Mouse (Mus musculus): Measurements from ENCODE around the gene Epc2. TPM values are rescaled to one million over a fixed set of nuclear protein-coding genes. Genes with fewer than 3 reads are reported as not detected.
"Not testable (repeated sequence)": the region's sequence is repeated elsewhere in the genome, so short reads cannot be mapped to it uniquely, and the experiment has no call there.

Gene Epc2
- total RNA-seq, 2 experiments from 2014 or later: 22.3 to 39.9 TPM

DNA sequence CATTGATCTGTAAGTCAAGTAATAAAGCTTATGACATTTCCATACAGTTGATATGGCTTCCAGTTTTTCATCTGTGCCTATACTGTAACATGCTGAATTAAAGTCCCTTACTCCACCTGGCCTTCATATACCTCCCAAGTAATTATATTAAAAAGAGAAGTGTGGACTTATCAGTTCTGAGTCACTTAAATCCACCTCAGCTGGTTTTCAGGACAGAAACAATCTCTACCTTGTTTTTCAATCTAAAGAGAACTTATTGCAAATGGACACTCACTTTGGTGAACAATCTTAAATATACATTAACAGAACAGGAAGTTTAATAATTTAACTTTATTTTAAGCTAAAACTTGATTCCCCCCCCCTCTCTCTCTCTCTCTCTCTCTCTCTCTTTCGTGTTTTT is 15.8 kb downstream of the Epc2 start:
- no peak for ATAC-seq (replicated peaks; ENCODE audit: low FRiP score, low TSS enrichment, poor library complexity, severe bottlenecking)

DNA sequence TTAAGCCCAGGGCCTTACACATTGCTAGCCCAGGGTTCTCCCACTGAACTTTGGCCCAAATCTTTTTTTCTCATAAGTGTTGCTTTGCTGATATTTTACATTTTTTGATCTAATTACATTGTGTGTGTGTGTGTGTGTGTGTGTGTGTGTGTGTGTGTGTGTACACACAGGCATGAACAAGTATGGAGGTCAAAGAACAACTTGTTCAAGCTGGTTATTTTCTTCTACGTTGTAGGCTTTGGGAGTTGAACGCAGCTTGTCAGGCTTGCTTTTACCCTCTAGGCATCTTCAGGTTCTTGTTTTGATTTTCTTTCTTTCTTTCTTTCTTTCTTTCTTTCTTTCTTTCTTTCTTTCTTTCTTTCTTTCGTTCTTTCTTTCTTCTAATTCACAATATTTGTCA is 19.9 kb downstream of the Epc2 start:
- ATAC-seq (replicated peaks; ENCODE audit: low FRiP score, low TSS enrichment, poor library complexity, severe bottlenecking): no peak

DNA sequence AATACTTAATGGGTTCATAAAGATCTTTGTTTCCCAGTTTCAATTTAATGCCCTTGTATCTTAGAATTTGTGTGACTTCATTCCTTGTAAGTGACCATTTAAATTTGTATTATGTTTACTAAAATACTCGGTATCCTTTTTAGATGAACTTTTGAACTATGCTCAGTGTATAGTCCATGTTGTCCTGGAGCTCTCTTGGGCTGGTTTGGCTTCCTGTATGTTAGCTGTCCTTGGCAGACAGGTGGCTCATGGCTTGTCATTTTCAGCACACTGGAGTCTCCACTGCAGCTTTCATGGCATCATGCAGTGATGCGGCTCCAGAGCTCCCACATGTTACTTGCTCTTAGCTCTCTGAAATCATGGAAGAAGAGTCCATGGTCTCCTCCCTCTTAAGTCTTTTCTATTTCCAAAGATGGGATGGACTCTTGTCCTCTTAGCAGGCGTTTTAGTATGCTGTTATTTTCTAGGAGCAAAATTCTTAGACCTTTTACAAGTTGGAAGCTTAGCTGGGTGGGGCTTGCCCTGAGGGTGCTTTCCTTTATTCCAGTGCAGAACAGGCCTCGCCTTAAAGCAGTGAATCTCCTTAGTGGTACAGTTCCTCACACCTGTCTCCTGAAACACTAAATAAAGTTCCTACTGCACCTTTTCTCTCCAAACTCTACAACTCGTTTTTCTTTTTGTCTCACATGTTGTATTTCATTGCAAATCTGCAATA is 20.5 kb downstream of the Epc2 start:
- no peak for ATAC-seq (replicated peaks; ENCODE audit: low FRiP score, low TSS enrichment, poor library complexity, severe bottlenecking)

DNA sequence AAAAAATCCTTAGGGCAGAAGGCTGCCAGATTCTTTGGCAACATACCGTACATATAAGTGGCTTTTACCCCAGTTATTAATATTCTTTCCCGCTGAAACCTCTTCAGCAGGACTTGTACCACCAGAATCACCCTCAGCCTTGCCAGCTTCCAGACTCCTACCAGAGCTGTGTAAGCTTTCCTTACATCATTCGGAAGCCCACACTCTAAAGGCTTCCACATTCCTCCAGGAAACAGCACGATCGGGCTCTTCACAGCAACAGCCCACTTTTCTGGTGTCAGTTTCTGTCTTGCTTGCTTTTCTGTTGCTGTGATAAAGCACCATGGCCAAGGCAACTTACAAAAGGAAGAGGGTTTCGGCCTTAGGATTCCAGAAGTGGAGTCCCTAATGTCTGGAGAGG is 21.2 kb downstream of the Epc2 start:
- ATAC-seq (replicated peaks; ENCODE audit: low FRiP score, low TSS enrichment, poor library complexity, severe bottlenecking): no peak

DNA sequence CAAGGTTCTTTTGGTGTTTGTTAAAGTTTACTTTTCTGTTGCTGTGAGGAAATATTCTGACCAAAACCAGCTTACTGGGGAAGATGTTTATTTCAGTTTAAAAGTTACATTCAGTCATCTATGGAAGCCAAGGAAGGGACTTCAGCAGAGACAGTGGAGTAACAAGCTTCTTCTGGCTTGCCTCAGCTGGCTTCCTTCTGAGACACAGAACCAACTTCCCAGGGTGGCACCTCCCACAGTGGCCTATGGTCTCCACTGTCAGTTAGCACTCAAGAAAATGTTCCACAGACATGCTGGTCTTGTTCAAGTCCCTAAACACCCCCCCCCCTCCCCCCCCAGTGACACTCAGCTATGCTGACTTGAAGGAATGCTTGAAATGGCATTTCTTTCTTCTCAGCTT is 30.9 kb downstream of the Epc2 start:
- no peak for ATAC-seq (replicated peaks; ENCODE audit: low FRiP score, low TSS enrichment, poor library complexity, severe bottlenecking)

DNA sequence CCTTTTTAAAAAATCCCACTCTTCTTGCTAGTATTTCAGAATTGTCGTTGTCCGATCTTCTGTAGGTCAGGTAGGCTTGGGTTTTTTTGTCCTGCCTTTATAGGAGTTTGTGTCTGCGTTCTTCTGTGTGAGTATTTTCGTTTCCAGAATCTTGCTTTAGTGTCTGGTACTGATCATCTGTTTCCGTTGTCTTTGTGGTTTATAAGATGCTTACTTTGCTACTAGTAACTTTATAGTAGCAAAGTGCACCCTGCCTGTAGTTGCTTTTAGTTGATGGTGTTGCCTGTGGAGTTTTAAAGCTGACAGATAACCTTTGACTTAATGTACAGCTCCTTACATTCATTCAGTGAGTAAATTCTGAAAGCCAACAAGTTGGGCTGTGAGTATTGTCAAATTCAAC is 32.1 kb downstream of the Epc2 start:
- no peak for ATAC-seq (replicated peaks; ENCODE audit: low FRiP score, low TSS enrichment, poor library complexity, severe bottlenecking)

DNA sequence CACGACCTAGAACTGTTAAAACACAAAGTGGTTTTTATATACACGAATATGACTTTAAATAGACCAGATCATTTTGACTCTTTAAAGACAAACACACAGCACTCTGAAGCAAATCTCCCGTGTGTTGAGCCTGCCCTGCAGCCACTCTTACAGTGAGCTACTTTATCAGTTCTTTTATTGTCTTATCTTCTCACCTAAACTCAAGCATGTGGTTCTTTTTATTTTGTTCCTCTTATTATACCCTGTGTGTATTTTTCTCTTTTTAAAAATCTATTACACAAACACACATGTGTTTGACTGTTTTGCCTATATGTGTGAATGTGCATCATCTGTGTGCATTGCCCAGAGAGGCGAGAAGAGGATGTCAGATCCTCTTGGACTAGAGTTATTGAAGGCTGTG is 50.1 kb downstream of the Epc2 start:
- no peak for ATAC-seq (replicated peaks; ENCODE audit: low FRiP score, low TSS enrichment, poor library complexity, severe bottlenecking)

DNA sequence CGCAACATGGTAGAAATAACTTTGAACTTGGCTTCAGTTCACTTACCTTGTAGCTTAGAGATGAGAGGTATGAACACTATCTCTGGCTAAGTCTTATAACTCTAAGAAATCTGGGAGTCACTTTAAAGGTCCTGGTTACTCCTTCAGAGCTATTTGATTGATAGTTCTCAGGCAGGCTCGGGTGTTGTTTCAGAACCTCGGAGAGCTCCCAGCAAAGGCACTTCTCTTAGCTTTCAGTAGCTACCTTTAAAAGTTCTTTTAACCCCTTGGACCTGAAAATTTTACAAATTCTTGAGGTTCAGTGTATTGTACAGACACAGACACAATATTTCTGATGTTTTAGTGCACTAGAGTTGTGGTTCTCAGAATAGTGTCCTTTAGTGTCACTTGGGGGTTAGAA is 52.3 kb downstream of the Epc2 start:
- ATAC-seq (replicated peaks; ENCODE audit: low FRiP score, low TSS enrichment, poor library complexity, severe bottlenecking): peak; percentile 59

DNA sequence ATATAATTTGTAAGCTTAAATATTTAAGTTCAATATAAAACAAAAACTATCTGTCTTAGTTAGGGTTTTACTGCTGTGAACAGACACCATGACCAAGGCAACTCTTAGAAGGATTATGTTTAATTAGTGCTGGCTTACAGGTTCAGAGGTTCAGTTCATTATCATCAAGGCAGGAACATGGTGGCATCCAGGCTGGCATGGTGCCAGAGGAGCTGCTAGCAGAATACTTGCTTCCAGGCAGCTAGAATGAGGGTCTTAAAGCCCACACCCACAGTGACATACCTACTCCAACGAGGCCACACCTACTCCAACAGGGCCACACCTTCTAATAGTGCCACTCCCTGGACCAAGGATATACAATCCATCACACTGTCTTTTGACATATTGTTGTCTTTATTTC is 53.9 kb downstream of the Epc2 start:
- not testable (repeated sequence) for ATAC-seq (replicated peaks; ENCODE audit: low FRiP score, low TSS enrichment, poor library complexity, severe bottlenecking)

DNA sequence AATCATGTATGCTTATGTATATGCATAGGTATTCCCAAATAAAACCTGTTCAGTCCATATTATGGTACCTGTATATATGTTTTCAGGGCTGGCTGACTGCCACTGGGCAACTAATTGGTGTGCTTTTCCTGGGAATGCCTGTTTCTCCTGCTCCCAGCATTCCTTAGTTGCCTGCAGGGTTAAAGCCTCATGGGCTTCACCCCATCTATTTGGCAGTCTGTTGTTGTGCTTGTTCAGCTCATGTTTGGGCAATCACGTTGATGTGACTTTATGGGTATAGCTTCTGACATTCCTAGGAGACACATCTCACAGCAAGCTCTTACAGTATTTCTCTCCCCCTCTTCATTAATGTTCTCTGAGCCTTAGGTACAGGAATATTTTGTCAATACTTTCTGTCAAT is 59.5 kb downstream of the Epc2 start:
- no peak for ATAC-seq (replicated peaks; ENCODE audit: low FRiP score, low TSS enrichment, poor library complexity, severe bottlenecking)

DNA sequence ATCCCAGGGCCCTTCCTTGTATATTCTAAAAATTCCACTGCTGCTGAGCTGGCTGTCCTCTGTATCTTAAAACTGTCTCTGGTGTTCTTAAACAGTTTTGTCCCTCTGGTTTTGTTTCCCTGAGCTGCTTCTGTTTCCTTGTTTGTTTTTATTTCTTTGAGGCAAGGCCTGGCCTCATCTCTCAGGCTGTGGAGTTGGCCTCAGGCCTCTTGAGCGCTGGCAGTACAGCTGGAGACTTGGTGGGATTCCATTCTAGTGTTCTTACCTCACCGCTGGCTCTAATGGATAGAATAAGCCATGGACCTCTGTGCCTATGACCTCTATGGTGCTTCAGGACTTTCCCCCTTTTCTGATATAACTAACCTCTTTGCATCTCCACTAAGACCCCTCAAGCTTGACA is 64.7 kb downstream of the Epc2 start:
- ATAC-seq (replicated peaks; ENCODE audit: low FRiP score, low TSS enrichment, poor library complexity, severe bottlenecking): no peak

DNA sequence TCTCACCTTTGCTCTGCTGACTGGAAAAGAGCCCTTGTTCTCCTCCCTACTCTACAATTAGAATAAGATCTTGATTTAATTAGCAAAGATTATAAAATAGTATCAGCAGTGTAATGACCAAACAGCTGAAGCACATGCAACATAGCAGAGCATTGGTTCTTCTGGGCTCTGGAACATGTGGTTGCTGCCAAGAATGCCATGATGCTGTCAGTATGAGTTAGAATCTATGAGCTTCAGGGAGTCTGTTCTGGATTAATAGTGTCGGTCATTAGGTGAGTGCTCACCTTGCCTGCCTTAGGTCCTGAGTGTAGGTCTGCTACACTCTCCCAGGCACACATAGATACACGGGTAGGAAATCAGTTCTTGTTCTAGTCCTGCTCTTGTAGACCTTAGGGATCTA is 69.1 kb downstream of the Epc2 start:
- no peak for ATAC-seq (replicated peaks; ENCODE audit: low FRiP score, low TSS enrichment, poor library complexity, severe bottlenecking)

DNA sequence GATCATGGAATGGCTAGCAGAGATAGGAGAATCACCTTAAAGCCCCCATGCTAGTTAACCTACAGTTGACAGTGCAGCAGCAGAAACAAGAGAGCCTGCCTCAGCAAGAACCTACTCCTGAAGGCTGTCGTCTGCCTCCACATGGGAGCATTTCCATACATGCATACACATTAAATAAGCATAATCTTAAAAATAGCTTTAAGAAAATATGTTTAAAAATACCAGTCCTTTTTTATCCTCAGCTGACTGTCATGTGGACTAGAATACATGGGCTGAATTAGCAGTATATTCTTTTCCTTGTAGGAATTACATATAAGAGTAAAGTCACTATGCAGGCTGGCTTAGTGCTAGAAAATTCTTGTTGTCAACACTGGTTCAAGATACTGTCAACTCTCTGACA is 69.7 kb downstream of the Epc2 start:
- no peak for ATAC-seq (replicated peaks; ENCODE audit: low FRiP score, low TSS enrichment, poor library complexity, severe bottlenecking)

DNA sequence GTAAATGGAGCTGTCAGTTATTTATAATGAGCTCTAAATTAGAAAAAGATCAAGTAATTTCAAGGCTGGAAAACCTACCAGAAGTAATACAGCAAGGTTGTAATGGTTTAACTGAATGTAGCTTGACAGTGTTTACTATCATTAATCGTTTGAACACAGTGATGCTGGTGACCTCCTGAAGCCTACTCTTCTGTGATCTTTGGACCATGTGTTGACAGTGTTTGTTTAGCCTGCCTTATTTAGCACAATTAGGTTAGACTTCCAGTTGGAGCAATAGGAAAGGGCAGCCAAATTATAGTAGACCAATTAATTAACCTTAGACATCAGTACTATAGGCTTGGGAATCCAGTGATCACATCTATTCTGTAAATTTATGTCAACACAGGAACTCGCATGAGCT is 70.3 kb downstream of the Epc2 start:
- ATAC-seq (replicated peaks; ENCODE audit: low FRiP score, low TSS enrichment, poor library complexity, severe bottlenecking): no peak

DNA sequence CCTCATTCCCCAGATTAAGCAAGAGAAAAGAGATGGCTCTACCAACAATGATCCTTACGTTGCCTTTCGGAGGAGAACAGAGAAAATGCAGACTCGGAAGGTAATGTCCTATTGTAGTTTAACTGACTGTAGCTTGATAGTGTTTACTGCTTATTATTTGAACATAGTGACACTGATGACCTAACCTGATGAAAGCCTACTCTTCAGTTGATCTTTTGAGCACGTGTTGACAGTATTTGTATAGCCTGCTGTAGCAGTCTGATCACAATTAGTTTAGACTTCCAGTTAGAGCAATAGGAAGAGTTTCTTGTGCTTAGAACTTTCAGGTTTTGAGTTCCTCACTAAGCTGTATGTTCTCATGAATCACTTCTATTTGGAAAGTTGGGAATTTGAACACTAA is 71.3 kb downstream of the Epc2 start:
- no peak for ATAC-seq (replicated peaks; ENCODE audit: low FRiP score, low TSS enrichment, poor library complexity, severe bottlenecking)

DNA sequence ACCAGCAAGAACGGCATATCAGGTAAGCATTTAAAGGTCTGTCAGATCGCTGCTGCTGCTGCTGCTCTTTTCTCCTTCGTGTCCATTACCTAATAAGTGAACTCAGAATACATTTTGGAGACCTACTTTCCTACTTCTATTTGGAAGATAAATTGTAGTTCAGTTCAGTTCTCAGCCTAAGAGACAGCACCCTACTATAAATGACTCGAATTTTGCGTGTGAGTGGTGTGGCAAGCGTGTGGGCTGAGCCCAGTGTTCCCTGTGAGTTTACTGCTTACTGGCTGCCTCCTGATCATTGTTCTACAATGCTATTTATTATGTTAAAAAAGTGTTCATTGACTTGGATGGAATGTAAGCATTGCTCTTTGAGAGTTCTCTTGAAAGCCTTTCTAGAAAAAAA is 85.9 kb downstream of the Epc2 start:
- no peak for ATAC-seq (replicated peaks; ENCODE audit: low FRiP score, low TSS enrichment, poor library complexity, severe bottlenecking)

DNA sequence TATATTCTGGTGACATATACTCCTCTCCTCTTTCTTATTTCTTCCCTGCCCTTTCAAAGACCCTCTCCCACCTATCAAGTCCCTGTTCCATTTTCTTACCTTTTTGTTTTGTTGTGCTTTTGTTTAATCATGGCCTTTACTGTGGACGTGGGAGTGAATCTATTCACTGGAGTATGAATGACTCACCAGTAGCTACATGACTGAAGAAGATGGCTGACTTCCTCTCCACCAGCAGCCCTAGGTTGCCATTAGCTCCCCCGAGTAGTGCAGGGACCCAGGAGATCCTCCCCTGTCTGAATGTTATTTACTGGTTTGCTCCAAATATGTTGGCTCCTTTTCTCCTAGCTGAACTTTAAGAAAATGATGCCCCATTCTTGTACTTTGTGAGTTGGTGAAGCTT is 86.8 kb downstream of the Epc2 start:
- ATAC-seq (replicated peaks; ENCODE audit: low FRiP score, low TSS enrichment, poor library complexity, severe bottlenecking): no peak

DNA sequence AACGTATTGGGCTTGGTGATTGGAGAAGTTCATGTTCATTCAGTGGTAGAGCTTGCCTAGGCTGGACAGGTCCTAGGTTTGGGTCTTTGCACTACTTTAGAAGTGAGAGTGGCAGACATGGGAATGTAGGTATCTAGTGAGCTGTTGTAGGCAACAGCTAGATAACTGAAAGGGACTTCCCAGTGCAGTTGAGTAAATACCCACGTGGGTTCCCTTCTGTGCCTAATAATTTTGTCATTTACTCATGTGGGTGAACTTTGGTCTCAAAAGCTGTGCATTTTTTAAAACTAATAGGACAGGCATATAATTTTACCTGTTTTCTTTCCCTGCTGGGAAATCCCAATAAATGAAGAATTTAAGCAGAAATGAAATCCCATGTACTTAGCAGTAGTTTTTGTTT is 88.5 kb downstream of the Epc2 start:
- ATAC-seq (replicated peaks; ENCODE audit: low FRiP score, low TSS enrichment, poor library complexity, severe bottlenecking): no peak

DNA sequence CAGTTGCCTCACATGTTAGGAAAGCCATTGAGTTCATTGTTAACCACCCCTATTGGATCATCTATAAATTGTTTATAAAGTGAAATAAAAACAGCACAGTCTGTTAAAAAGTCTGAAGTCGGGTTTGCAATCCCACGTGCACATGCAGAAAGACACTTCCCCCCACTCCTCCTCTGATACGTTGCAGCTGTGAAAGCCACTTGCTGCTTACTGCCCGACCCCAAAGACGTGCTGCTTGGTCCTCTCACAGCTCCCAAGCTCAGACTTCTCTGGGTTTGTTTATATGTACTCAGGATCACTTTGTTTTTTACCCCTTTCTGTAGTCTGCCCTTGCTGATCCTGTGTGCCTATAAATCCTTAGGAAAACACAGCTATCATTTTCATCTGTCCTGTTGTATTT is 96.5 kb downstream of the Epc2 start:
- ATAC-seq (replicated peaks; ENCODE audit: low FRiP score, low TSS enrichment, poor library complexity, severe bottlenecking): no peak

DNA sequence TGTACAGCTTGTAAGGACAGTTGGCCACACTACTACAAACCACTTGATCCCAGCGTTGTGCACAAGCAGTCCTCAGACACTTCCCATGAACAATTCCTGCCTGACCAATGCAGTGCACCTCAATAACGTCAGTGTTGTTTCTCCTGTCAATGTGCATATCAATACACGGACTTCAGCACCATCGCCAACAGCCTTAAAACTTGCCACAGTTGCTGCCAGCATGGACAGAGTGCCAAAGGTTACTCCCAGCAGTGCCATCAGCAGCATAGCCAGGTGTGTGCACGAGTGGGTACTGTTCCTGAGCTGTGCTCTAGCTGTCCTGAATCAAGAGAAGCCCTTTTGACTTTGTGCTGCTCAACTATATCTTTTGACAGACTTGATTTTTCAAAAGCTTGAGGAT is 97.2 kb downstream of the Epc2 start:
- ATAC-seq (replicated peaks; ENCODE audit: low FRiP score, low TSS enrichment, poor library complexity, severe bottlenecking): no peak

DNA sequence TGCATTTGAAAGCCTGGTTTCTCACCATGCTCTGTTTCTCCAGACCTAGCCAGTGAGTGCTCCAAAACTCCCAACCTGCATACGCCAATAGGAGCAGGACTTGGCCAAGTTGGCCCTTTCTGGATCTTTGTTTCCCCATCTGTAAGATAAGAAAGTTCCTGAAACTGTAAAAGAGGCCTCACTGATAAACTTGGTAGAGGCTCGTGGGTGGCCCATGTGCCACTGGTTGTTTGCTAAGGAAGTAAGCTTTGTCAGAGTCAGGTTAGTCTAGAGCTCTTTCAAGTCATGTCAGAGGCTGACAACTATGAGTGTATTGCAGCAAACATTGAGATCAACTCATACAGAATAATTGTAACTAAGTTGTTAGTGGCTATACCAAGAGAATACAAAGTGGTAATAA is 101.8 kb downstream of the Epc2 start:
- ATAC-seq (replicated peaks; ENCODE audit: low FRiP score, low TSS enrichment, poor library complexity, severe bottlenecking): peak; percentile 69

DNA sequence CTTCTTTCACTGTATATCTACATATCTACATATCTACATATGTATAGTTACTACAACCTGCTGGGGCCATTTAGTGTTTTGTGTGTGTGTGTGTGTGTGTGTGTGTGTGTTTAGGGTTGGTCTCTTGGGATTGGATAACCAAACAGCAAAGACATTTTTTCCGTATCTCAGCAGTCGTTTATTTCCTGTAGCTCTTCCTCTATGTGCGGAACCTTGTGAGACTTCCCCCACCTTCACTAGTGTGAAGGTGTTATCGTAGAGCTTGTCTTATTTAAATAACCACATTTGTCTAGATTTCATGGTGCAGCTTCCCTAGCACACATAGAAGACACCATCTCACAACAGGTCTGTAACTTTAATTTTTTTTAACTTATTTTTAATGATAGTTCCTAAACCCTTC is 106.1 kb downstream of the Epc2 start:
- ATAC-seq (replicated peaks; ENCODE audit: low FRiP score, low TSS enrichment, poor library complexity, severe bottlenecking): no peak
